Mouse (Mus musculus) hindbrain, embryonic 12.5 days (tissue): ENCODE measurements at regions not wholly inside any gene's neighbourhood (a gene's known extent, or its start where the extent isn't known, plus 50 kb on each side); places are given as distances from the start of the nearest gene placed in this dataset.

Source experiments
- ATAC-seq: fragments of 200-750 bp; cut with Nextera tagmentation; 2 replicates; pipeline ENCODE4 v1.8.0; 2017; ENCODE audit warnings: moderate TSS enrichment; ENCODE audit not compliant: low FRiP score
- H3K27ac ChIP-seq: fragments of 300-500 bp; sonication (generic); 2 replicates; pipeline ENCODE4 v1.5.1; 2016; ENCODE audit warnings: mild to moderate bottlenecking
- H3K27me3 ChIP-seq: fragments of 300-500 bp; sonication (generic); 2 replicates; pipeline ENCODE4 v1.6.1; 2016; ENCODE audit warnings: mild to moderate bottlenecking
- H3K36me3 ChIP-seq: fragments of 300-500 bp; sonication (generic); 2 replicates; pipeline ENCODE4 v1.6.1; 2016; ENCODE audit warnings: mild to moderate bottlenecking
- H3K4me1 ChIP-seq: fragments of 300-500 bp; sonication (generic); 2 replicates; pipeline ENCODE4 v1.6.1; 2016
- H3K4me2 ChIP-seq: fragments of 300-500 bp; sonication (generic); replicated peaks from 2 replicates; pipeline ENCODE4 v1.6.1; 2016; ENCODE audit warnings: mild to moderate bottlenecking
- H3K4me3 ChIP-seq: fragments of 300-500 bp; sonication (generic); 2 replicates; pipeline ENCODE4 v1.5.1; 2016; ENCODE audit warnings: mild to moderate bottlenecking
- H3K9ac ChIP-seq: fragments of 300-500 bp; sonication (generic); 2 replicates; pipeline ENCODE4 v1.6.1; 2016; ENCODE audit warnings: mild to moderate bottlenecking, moderate library complexity
- H3K9me3 ChIP-seq: fragments of 300-500 bp; sonication (generic); replicated peaks from 2 replicates; pipeline ENCODE4 v1.6.1; 2016; ENCODE audit warnings: mild to moderate bottlenecking
- WGBS: fragments of 180-500 bp; shearing (Covaris S2); methylation state at CpG from one replicate; pipeline ENCODE4 v1.1.7; 2016; 5-methylcytosine and 5-hydroxymethylcytosine counted together

DNA sequence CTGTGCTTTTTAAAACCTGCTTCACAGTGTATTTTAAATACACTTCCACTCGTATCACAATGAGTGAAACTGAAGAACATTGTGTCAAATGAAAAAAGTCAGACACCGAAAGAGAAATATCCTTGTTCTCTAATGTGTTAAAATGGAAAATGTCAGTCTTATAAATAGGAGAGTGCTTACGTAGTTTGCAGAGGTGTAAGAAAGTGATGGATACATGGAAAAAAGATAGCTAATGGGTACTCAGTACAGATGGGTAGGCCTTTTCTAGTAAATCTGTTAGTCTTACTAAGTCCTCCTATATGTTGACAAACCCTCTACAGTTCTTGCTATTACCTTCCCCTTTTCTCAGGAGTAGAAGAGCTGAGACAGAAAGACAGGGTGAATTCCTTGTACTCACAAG lies 706.2 kb downstream of the Efnb2 start:
- ATAC-seq, result no peak
- H3K4me3 ChIP-seq, result no peak overlapping the region
- WGBS, result 91% methylated on average over 3 of the region's 3 CpGs
- H3K36me3 ChIP-seq, result no peaks in the 10 kb centered on the region
- H3K27ac ChIP-seq, result no peak overlapping the region
- H3K4me2 ChIP-seq, result no peak overlapping the region
- no peaks in the 10 kb centered on the region for H3K9me3 ChIP-seq
- H3K4me1 ChIP-seq, result no peaks in the 10 kb centered on the region
- no peak overlapping the region for H3K9ac ChIP-seq
- no peaks in the 10 kb centered on the region for H3K27me3 ChIP-seq

DNA sequence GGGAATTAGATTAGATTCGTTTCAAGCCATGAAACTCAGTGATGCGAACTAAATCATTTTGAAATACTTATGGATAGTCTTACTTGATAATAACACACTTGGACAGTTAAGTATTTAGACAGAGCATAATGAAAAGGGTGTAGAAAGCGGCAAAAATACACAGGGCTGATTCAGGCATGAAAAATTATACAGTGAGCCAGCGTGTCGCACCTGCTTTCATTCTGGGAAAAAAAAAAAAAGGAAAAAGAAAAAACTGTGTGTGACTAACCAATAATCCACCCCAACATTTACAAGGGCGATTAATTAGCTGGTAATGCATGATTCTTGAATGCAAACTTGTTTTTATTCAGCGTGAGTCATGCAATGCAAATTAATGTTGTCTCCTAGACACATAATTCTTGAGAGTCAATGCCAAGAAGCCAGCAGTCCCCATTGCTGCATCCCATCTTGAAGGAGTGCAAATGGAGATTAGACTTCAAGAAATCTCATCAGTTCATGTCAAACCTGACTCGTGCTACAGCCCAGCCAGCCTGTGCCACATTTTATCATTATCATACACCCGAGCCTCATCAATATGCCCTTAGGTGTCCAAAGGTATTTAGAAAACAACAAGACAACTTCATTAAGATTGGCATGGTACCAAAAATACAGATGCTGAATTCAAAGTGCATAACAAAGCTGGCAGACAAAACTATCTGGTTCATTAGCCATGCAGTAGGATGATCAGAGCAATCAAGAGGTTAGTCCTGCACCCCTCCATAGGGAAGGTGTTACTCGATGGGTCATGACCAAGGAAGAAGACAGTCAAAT lies 714.9 kb downstream of the Efnb2 start:
- Histone ChIP-seq H3K4me2 (no peak overlapping the region), H3K27ac (no peak overlapping the region), H3K4me1 (no peaks in the 10 kb centered on the region), H3K9ac (no peak overlapping the region), H3K27me3 (no peaks in the 10 kb centered on the region), H3K9me3 (no peaks in the 10 kb centered on the region), H3K4me3 (no peak overlapping the region), H3K36me3 (no peaks in the 10 kb centered on the region)
- WGBS, result 66% methylated on average over 10 of the region's 10 CpGs
- peak; percentile 58 for ATAC-seq

DNA sequence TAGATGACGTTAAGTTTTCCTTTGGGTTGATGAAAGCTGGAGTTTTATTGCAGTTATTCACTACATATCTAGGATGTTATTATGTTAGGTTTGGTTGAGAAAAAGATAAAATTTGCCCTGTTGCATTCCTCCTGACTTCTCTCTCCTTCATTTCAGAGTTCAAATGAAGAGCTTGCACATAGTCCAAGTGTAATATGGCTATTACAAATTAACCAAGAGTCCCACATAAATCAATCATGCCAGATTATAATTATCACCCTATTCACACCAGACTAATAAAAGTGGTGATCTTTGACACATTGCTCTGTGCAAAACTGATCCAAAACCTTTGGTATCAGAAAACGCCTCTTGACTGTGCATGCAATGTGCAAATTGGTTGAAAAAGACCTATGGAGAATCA lies 724.4 kb downstream of the Efnb2 start:
- no peak overlapping the region for H3K27ac ChIP-seq
- 89% methylated on average over 2 of the region's 2 CpGs for WGBS

DNA sequence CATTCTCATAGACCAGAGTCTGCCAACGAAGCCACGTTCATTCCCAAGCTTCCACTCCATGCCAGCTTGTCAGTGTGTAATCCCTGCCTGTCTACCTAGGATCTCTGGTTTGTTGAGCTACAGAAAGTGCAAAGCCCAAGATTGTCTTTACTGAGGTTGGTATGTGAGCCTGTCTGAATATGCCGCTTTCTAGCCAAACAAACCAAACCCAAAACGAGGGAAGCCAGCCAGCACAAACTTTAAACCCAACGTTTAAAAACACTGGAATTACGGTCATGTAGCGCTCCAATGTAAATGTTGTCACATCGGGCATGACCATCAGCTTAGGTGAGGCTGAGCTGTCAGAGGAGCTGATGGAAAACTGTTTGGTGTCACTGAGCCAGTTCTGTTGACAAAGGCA lies 741.6 kb downstream of the Efnb2 start:
- 72% methylated on average over 8 of the region's 8 CpGs for WGBS
- H3K27ac ChIP-seq, result no peak overlapping the region
- no peak overlapping the region for H3K4me3 ChIP-seq
- no peaks in the 10 kb centered on the region for H3K4me1 ChIP-seq
- H3K27me3 ChIP-seq, result no peaks in the 10 kb centered on the region
- no peaks in the 10 kb centered on the region for H3K36me3 ChIP-seq
- H3K9me3 ChIP-seq, result no peaks in the 10 kb centered on the region
- ATAC-seq, result no peak
- no peak overlapping the region for H3K4me2 ChIP-seq
- H3K9ac ChIP-seq, result no peak overlapping the region

More for the DNA sequence above, 724.4 kb downstream of the Efnb2 start:
- Histone ChIP-seq H3K9me3 (no peaks in the 10 kb centered on the region), H3K4me2 (no peak overlapping the region), H3K36me3 (no peaks in the 10 kb centered on the region), H3K9ac (no peak overlapping the region), H3K4me3 (no peak overlapping the region), H3K27me3 (no peaks in the 10 kb centered on the region), H3K4me1 (no peaks in the 10 kb centered on the region)
- ATAC-seq, result no peak

DNA sequence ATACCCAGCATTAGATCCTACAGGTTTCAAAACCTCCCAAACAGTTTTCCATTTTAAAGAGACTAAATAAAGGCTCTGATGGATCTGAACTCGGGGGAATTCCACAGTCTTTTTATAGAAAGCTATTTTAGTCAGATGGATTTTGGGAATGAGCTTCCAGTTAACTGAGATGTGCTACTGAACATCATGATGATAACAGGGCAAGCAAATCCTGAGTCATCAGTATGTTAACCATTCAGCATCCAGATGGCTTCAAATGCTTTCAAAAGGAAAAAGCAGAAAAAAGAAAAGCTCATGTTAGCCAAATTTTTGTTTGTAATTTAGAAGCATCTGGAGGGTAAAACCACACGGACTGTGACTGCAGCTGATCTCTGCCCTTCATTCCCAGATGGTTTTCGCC lies 766.7 kb downstream of the Efnb2 start:
- Histone ChIP-seq H3K4me2 (no peak overlapping the region), H3K27me3 (no peaks in the 10 kb centered on the region), H3K36me3 (no peaks in the 10 kb centered on the region), H3K4me1 (no peaks in the 10 kb centered on the region), H3K9me3 (no peaks in the 10 kb centered on the region), H3K4me3 (no peak overlapping the region), H3K9ac (no peak overlapping the region), H3K27ac (no peak overlapping the region)
- 82% methylated on average over 3 of the region's 3 CpGs for WGBS
- no peak for ATAC-seq

DNA sequence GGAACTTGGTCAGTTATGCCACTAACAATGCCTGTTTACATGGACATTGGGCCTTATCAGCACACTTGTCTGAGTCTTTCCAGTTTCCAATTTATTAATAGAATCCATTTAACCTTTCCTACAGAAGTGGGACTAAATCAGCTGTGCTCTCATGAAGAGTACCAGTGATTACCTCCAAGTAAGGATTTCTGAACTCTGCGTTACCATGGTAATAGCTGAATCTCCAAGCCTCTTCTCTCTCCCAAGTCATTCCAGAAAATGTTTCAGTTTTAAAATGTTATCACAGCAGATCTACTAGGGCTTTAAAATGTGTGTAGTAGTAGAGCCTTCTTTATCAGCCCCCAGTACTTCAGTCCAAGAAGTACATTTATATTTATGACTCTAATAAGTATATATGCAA lies 807.9 kb downstream of the Efnb2 start:
- Histone ChIP-seq H3K4me2 (no peak overlapping the region), H3K36me3 (no peaks in the 10 kb centered on the region), H3K9ac (no peak overlapping the region), H3K4me1 (no peaks in the 10 kb centered on the region), H3K27ac (no peak overlapping the region), H3K27me3 (no peaks in the 10 kb centered on the region), H3K4me3 (no peak overlapping the region), H3K9me3 (no peaks in the 10 kb centered on the region)
- ATAC-seq, result no peak
- 95% methylated on average over 1 of the region's 1 CpGs for WGBS

DNA sequence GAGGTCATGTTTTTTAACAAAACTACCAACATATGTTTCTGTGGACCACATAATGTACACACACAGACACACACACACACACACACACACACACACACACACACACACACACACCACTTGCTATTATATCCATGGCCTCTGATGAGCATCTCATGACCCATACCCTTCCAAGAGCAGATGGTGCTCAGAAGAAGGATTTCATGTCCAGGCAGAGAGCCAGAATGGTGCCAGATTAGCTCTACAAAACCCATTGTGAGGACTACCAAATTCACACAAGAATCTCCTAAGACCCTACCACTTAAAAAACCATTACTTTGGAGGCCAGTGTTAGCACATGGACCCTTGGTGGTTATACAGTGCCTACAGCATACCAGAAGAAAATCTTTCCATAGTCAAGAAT lies 810.5 kb downstream of the Efnb2 start:
- H3K36me3 ChIP-seq, result no peaks in the 10 kb centered on the region
- H3K9ac ChIP-seq, result no peak overlapping the region
- H3K4me1 ChIP-seq, result no peaks in the 10 kb centered on the region
- ATAC-seq, result no peak
- H3K27ac ChIP-seq, result no peak overlapping the region
- H3K4me3 ChIP-seq, result no peak overlapping the region
- no peaks in the 10 kb centered on the region for H3K9me3 ChIP-seq
- no peak overlapping the region for H3K4me2 ChIP-seq
- H3K27me3 ChIP-seq, result no peaks in the 10 kb centered on the region

DNA sequence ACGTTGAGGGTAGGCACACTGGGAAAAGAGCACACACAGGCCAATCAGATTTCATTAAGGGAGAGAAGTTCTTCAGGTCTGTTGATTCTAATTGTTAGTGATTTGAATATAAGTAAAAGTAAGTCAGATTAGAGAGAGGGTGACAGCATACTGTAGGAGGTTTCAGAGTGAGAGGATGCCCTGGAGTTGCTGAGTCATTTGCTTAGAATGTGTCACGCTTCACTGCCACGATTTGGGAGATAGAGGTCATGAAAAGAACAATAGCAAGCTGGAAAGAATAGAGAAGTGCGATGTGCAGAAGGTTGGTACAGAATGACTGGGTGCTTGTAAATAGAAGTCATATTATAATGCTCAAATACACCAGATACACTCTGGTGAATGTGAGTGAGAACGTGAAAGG lies 829.1 kb downstream of the Efnb2 start:
- WGBS, result 50% methylated on average over 5 of the region's 5 CpGs
- Histone ChIP-seq H3K4me1 (no peaks in the 10 kb centered on the region), H3K4me3 (no peak overlapping the region), H3K9me3 (no peaks in the 10 kb centered on the region), H3K27ac (no peak overlapping the region), H3K27me3 (no peaks in the 10 kb centered on the region), H3K36me3 (no peaks in the 10 kb centered on the region), H3K4me2 (no peak overlapping the region), H3K9ac (no peak overlapping the region)
- ATAC-seq, result no peak

DNA sequence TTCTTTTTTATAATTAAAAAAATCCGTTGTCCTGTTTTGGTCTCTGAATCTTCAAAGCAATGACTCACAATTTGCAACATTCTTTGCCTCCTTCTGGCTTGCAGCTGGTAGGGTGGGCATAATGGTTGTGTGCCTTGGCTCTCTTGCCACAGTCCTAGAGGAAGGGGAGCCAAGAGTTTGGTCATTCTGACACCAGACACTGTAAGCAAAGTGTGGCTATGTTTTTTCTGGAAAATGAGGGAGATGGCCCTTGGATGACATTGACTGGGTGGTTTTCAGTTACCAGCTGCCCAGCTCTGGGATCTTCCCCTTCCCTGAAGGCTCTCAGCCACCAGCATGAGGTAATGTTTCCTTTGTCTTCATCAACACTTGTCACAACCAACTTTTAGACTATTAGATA lies 833.2 kb downstream of the Efnb2 start:
- 79% methylated on average over 1 of the region's 1 CpGs for WGBS
- H3K9ac ChIP-seq, result no peak overlapping the region

DNA sequence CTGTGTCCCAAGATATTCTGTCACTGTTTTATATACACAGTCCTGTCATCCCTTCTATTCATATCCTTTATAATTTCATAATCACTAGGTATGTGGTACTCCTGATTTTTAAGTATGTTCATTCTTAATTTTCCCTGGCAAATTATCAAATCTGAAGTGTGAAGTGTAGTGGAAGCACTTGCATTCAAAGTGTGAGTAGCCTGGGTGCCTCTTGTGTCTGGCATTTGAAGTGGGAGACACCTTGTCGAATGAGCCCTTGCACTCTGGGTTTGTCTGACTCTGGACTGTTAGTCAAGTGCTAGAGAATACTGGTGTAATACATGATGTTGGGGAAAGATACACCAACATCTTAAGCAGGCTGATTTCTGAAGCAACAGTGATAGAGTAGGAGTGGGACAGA lies 852.6 kb downstream of the Efnb2 start:
- no peak overlapping the region for H3K9ac ChIP-seq
- no peak overlapping the region for H3K4me2 ChIP-seq
- ATAC-seq, result no peak
- H3K27ac ChIP-seq, result no peak overlapping the region
- no peaks in the 10 kb centered on the region for H3K27me3 ChIP-seq
- 82% methylated on average over 1 of the region's 1 CpGs for WGBS
- no peaks in the 10 kb centered on the region for H3K4me1 ChIP-seq
- no peaks in the 10 kb centered on the region for H3K36me3 ChIP-seq
- H3K4me3 ChIP-seq, result no peak overlapping the region
- no peaks in the 10 kb centered on the region for H3K9me3 ChIP-seq

More for the DNA sequence above, 833.2 kb downstream of the Efnb2 start:
- Histone ChIP-seq H3K9me3 (no peaks in the 10 kb centered on the region), H3K4me3 (no peak overlapping the region), H3K27ac (no peak overlapping the region), H3K27me3 (no peaks in the 10 kb centered on the region), H3K4me1 (no peaks in the 10 kb centered on the region), H3K4me2 (no peak overlapping the region), H3K36me3 (no peaks in the 10 kb centered on the region)
- no peak for ATAC-seq

DNA sequence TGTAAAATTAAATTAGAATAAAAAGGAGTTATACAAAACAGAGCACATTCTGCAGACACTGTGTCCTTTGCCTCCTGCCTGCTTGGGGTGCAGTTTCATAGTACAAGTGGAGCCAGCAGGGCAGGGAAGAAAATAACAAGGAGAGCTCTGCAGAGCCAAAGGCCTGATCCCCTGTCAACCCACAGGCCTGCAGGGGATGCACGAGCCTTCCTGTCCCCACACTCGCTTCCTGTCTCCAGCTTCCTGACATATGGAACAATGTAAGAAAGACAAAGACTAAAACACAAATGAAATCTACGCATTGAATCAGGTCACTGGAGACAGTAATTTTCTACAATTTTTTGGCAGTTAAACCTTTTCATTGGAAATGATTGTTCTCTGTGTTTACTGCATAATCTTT lies 861.8 kb downstream of the Efnb2 start:
- WGBS, result 67% methylated on average over 3 of the region's 3 CpGs
- ATAC-seq, result no peak
- no peak overlapping the region for H3K4me2 ChIP-seq
- no peaks in the 10 kb centered on the region for H3K9me3 ChIP-seq
- H3K4me3 ChIP-seq, result no peak overlapping the region
- H3K27ac ChIP-seq, result no peak overlapping the region
- H3K9ac ChIP-seq, result no peak overlapping the region
- H3K4me1 ChIP-seq, result no peaks in the 10 kb centered on the region
- H3K27me3 ChIP-seq, result no peaks in the 10 kb centered on the region
- H3K36me3 ChIP-seq, result no peaks in the 10 kb centered on the region

DNA sequence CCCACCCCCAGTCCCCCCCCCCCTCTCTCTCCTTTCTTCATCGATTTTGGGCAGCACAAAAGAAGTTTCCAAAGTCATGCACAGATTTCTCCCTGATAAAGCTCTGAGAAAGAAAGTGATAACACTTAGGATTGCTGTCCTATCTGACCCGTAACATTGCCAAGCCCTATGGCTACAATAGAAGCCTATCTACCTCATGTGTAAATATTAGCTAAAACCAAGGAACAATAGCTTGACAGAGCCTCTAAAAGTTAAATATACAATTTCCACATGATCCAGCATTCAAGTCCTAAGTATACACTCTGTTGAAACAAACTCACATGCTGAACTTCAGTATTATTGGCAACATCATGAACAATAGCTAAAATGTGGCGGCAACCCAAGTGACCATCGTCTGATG lies 864.9 kb downstream of the Efnb2 start:
- no peaks in the 10 kb centered on the region for H3K36me3 ChIP-seq
- H3K4me1 ChIP-seq, result no peaks in the 10 kb centered on the region
- no peak overlapping the region for H3K4me2 ChIP-seq
- no peaks in the 10 kb centered on the region for H3K9me3 ChIP-seq
- ATAC-seq, result no peak
- 87% methylated on average over 4 of the region's 4 CpGs for WGBS
- no peak overlapping the region for H3K4me3 ChIP-seq
- H3K27me3 ChIP-seq, result no peaks in the 10 kb centered on the region
- H3K9ac ChIP-seq, result no peak overlapping the region
- no peak overlapping the region for H3K27ac ChIP-seq

DNA sequence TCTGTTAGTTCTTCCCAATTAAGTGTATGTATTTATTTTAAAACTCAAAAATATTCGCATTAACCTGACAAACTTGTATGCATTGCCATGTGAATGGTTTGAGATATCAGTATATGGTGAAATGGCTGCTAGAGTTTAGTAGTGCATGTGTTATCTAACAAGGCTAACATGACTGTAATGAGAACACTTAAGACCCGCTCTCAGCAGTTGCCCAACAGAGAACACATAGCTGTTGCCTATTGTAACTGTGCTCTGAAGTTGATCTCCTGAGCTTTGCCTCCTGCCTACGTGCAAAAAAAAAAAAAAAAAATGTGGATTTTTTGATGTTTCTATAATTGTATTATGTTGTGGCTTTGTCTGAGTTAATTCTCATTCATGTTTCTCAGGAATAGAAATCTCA lies 897.2 kb downstream of the Efnb2 start:
- no peak overlapping the region for H3K9ac ChIP-seq
- no peaks in the 10 kb centered on the region for H3K9me3 ChIP-seq
- no peak overlapping the region for H3K27ac ChIP-seq
- no peaks in the 10 kb centered on the region for H3K36me3 ChIP-seq
- no peaks in the 10 kb centered on the region for H3K4me1 ChIP-seq
- H3K27me3 ChIP-seq, result no peaks in the 10 kb centered on the region
- no peak for ATAC-seq
- no peak overlapping the region for H3K4me3 ChIP-seq
- 68% methylated on average over 3 of the region's 3 CpGs for WGBS
- H3K4me2 ChIP-seq, result no peak overlapping the region
